Mouse (Mus musculus) MEL (cell line): ENCODE measurements around the gene Pcca.
A peak's percentile ranks its signal among the peaks of the same experiment; 100 is the strongest.

Experiments
- CHD1 ChIP-seq: IDR thresholded peaks from 2 replicates; pipeline ENCODE4 v1.6.1; 2012; ENCODE audit warnings: low read depth, mild to moderate bottlenecking, inconsistent platforms, low read length, improper control_type of control experiment
- CTCF ChIP-seq, 3 experiments: IDR thresholded peaks in 2 of 3; conservative IDR thresholded peaks in 1 of 3; 2 replicates each; pipeline ENCODE4 v1.5.1; 2011 to 2012; ENCODE audit warnings: low read length in 3 of 3, low read depth in 2 of 3, mild to moderate bottlenecking in 2 of 3, improper control_type of control experiment in 1 of 3, inconsistent platforms in 1 of 3, mixed read lengths in 1 of 3, moderate library complexity in 1 of 3; ENCODE audit not compliant: control insufficient read depth in 1 of 3, insufficient read depth in 1 of 3, poor library complexity in 1 of 3, severe bottlenecking in 1 of 3
- EP300 ChIP-seq, 2 experiments: IDR thresholded peaks; 2 replicates each; pipeline ENCODE4 v1.6.1; 2011; ENCODE audit warnings: improper control_type of control experiment in 2 of 2, low read length in 2 of 2, low read depth in 1 of 2, mild to moderate bottlenecking in 1 of 2
- ETS1 ChIP-seq: IDR thresholded peaks from 2 replicates; pipeline ENCODE4 v1.6.1; 2012; ENCODE audit warnings: low read depth, mild to moderate bottlenecking, inconsistent platforms, low read length, improper control_type of control experiment, moderate library complexity
- JUND ChIP-seq: IDR thresholded peaks from 2 replicates; pipeline ENCODE4 v1.6.1; 2011; ENCODE audit warnings: low read depth, mild to moderate bottlenecking, improper control_type of control experiment, low read length
- MAFK ChIP-seq: IDR thresholded peaks from 2 replicates; pipeline ENCODE4 v1.6.1; 2011; ENCODE audit warnings: low read depth, mild to moderate bottlenecking, low read length, improper control_type of control experiment, borderline replicate concordance
- NRF1 ChIP-seq: IDR thresholded peaks from 2 replicates; pipeline ENCODE4 v1.6.1; 2014; ENCODE audit warnings: low read depth, mild to moderate bottlenecking, inconsistent platforms, low read length, improper control_type of control experiment, moderate library complexity; ENCODE audit not compliant: poor library complexity, insufficient read depth, severe bottlenecking
- POLR2A ChIP-seq, 2 experiments: IDR thresholded peaks; 2 replicates each; pipeline ENCODE4 v1.6.1; 2011 to 2012; ENCODE audit warnings: low read length in 2 of 2, mild to moderate bottlenecking in 2 of 2, control low read depth in 1 of 2, improper control_type of control experiment in 1 of 2, low read depth in 1 of 2, moderate library complexity in 1 of 2; ENCODE audit not compliant: control insufficient read depth in 1 of 2, insufficient read depth in 1 of 2, poor library complexity in 1 of 2
- RCOR1 ChIP-seq: IDR thresholded peaks from 2 replicates; pipeline ENCODE4 v1.6.1; 2012; ENCODE audit warnings: low read depth, mild to moderate bottlenecking, inconsistent platforms, low read length, improper control_type of control experiment
- TAL1 ChIP-seq: IDR thresholded peaks from 2 replicates; pipeline ENCODE4 v1.6.1; 2012; ENCODE audit warnings: mild to moderate bottlenecking, inconsistent platforms, low read length, moderate library complexity, mixed read lengths
- USF2 ChIP-seq, 2 experiments: IDR thresholded peaks; 2 replicates each; pipeline ENCODE4 v1.6.1; 2011 to 2012; ENCODE audit warnings: improper control_type of control experiment in 2 of 2, low read length in 2 of 2, borderline replicate concordance in 1 of 2, inconsistent platforms in 1 of 2, low read depth in 1 of 2, mild to moderate bottlenecking in 1 of 2; ENCODE audit not compliant: insufficient read depth in 1 of 2
- ZMIZ1 ChIP-seq: IDR thresholded peaks from 2 replicates; pipeline ENCODE4 v1.6.1; 2012; ENCODE audit warnings: low read depth, mild to moderate bottlenecking, inconsistent platforms, low read length, improper control_type of control experiment, moderate library complexity
- ZNF384 ChIP-seq: IDR thresholded peaks from 2 replicates; pipeline ENCODE4 v1.6.1; 2012; ENCODE audit warnings: low read depth, mild to moderate bottlenecking, inconsistent platforms, low read length, improper control_type of control experiment

GRCm38 (mm10) chr14:122534017-122534924 lies at the start of gene Pcca:
- no peak for TF ChIP-seq MAFK
- peak; percentile 50 for TF ChIP-seq NRF1
- no peak for TF ChIP-seq CTCF (IDR thresholded peaks at IDR 0.05 in 2 of 3, conservative IDR thresholded peaks at IDR 0.05 in 1 of 3; ENCODE audit: control insufficient read depth in 1 of 3, insufficient read depth in 1 of 3, low read depth in 2 of 3, low read length in 3 of 3, poor library complexity in 1 of 3, severe bottlenecking in 1 of 3)
- 0 out of 2 replicates have a peak, but pooled peaks have one; percentile 37 for TF ChIP-seq ETS1
- peak; percentile 45 to 81; a peak in 3 of 4 replicates for TF ChIP-seq POLR2A (IDR thresholded peaks at IDR 0.05; ENCODE audit: control insufficient read depth in 1 of 2, insufficient read depth in 1 of 2, low read depth in 1 of 2, low read length in 2 of 2, poor library complexity in 1 of 2)
- TF ChIP-seq CHD1 = no peak
- TF ChIP-seq ZNF384 = no peak
- TF ChIP-seq USF2 (IDR thresholded peaks at IDR 0.05; ENCODE audit: borderline replicate concordance in 1 of 2, insufficient read depth in 1 of 2, low read depth in 1 of 2, low read length in 2 of 2) = no peak
- TF ChIP-seq RCOR1 = no peak
- no peak for TF ChIP-seq JUND
- no peak for TF ChIP-seq EP300 (IDR thresholded peaks at IDR 0.05; ENCODE audit: low read depth in 1 of 2, low read length in 2 of 2)
- TF ChIP-seq ZMIZ1 = 0 out of 2 replicates have a peak, but pooled peaks have one; percentile 8
- TF ChIP-seq TAL1 = no peak
